Mouse (Mus musculus): Measurements from ENCODE around the gene Ormdl2.

The Ormdl2 gene

GRCm38 (mm10) chr10:128803771-128804270 is 17.6 kb downstream of the Ormdl2 start, which contains the start of gene Dnajc14:
Gene Dnajc14 (plus strand): TSS chr10:128804062.
- DNase-seq (ENCODE audit: low spot score in 2 of 2), result peak; percentile 44 to 57

GRCm38 (mm10) chr10:128803361-128803760 is 18.1 kb downstream of the Ormdl2 start:
- DNase-seq (ENCODE audit: low spot score in 2 of 2), result no peak

GRCm38 (mm10) chr10:128802956-128803355 is 18.5 kb downstream of the Ormdl2 start:
- DNase-seq (ENCODE audit: low spot score in 2 of 2), result no peak

GRCm38 (mm10) chr10:128801981-128802495 is 19.4 kb downstream of the Ormdl2 start:
- DNase-seq (ENCODE audit: low spot score in 2 of 2), result no peak

- DNase-seq (ENCODE audit: low spot score in 2 of 2), result no peak
These were observed 22.8 kb downstream of the Ormdl2 start for GRCm38 (mm10) chr10:128798676-128799075.

- DNase-seq (ENCODE audit: low spot score in 2 of 2), result no peak
These were observed 25.9 kb downstream of the Ormdl2 start for GRCm38 (mm10) chr10:128795581-128795980.

- no peak for DNase-seq (ENCODE audit: low spot score in 2 of 2)
These were observed 27.1 kb downstream of the Ormdl2 start for GRCm38 (mm10) chr10:128794391-128794790.

- DNase-seq (ENCODE audit: low spot score in 2 of 2), result no peak
These were observed 28.2 kb downstream of the Ormdl2 start for GRCm38 (mm10) chr10:128793258-128793657.

GRCm38 (mm10) chr10:128792041-128792440 is 29.4 kb downstream of the Ormdl2 start:
- no peak for DNase-seq (ENCODE audit: low spot score in 2 of 2)

GRCm38 (mm10) chr10:128790398-128791124 is 30.9 kb downstream of the Ormdl2 start, which contains the start of gene Mmp19:
Gene Mmp19 (plus strand): TSS chr10:128790910.
- no peak for DNase-seq (ENCODE audit: low spot score in 2 of 2)

GRCm38 (mm10) chr10:128780200-128780599 is 41.2 kb downstream of the Ormdl2 start:
- no peak for DNase-seq (ENCODE audit: low spot score in 2 of 2)

GRCm38 (mm10) chr10:128779011-128779795 is 42.2 kb downstream of the Ormdl2 start:
- DNase-seq (ENCODE audit: low spot score in 2 of 2), result peak; percentile 32 to 85

- no peak for DNase-seq (ENCODE audit: low spot score in 2 of 2)
These were observed 43.0 kb downstream of the Ormdl2 start for GRCm38 (mm10) chr10:128778441-128778840.

- no peak for DNase-seq (ENCODE audit: low spot score in 2 of 2)
These were observed 47.8 kb downstream of the Ormdl2 start for GRCm38 (mm10) chr10:128773685-128774084.

GRCm38 (mm10) chr10:128772895-128773294 is 48.5 kb downstream of the Ormdl2 start:
- no peak for DNase-seq (ENCODE audit: low spot score in 2 of 2)
